Mouse (Mus musculus) liver, embryonic 14.5 days (tissue): ENCODE results near the gene Clrn3. TPM values are rescaled to one million over a fixed set of nuclear protein-coding genes. Genes with fewer than 3 reads are reported as not detected.
A peak's percentile ranks its signal among the peaks of the same experiment; 100 is the strongest.
"Not testable (repeated sequence)": the region's sequence is repeated elsewhere in the genome, so short reads cannot be mapped to it uniquely, and the experiment has no call there.

Experiments
- ATAC-seq: fragments of 200-750 bp; cut with Nextera tagmentation; 2 replicates; pipeline ENCODE4 v1.8.0; 2017; ENCODE audit warnings: moderate number of reproducible peaks, mild to moderate bottlenecking, moderate library complexity; ENCODE audit not compliant: insufficient read depth
- DNase-seq, 3 experiments: peaks; one replicate each; pipeline ENCODE4 v3.0.0-alpha.2; 2012 to 2013; ENCODE audit warnings: low read depth in 3 of 3, low spot score in 3 of 3
- H3K27ac ChIP-seq: fragments of 300-500 bp; sonication (generic); 2 replicates; pipeline ENCODE4 v1.5.1; 2014; ENCODE audit warnings: moderate library complexity, mild to moderate bottlenecking, control low read depth, inconsistent platforms
- H3K27me3 ChIP-seq: fragments of 300-500 bp; sonication (generic); 2 replicates; pipeline ENCODE4 v1.6.1; 2014; ENCODE audit warnings: mild to moderate bottlenecking, low read length, moderate library complexity; ENCODE audit not compliant: control insufficient read depth, insufficient read depth
- H3K36me3 ChIP-seq: fragments of 300-500 bp; sonication (generic); replicated peaks from 2 replicates; pipeline ENCODE4 v1.6.1; 2014; ENCODE audit warnings: low read depth; ENCODE audit not compliant: control insufficient read depth, insufficient read depth
- H3K4me1 ChIP-seq, 2 experiments: fragments of 200-500 bp in 1 of 2; fragments of 300-500 bp in 1 of 2; sonication (generic) in 1 of 2; replicated peaks; 2 replicates each; pipeline ENCODE4 v1.6.1; 2012 to 2014; ENCODE audit warnings: antibody characterized with exemption in 1 of 2, inconsistent platforms in 1 of 2, low read length in 1 of 2; ENCODE audit not compliant: control insufficient read depth in 2 of 2, insufficient read depth in 2 of 2
- H3K4me2 ChIP-seq: fragments of 300-500 bp; sonication (generic); 2 replicates; pipeline ENCODE4 v1.6.1; 2014; ENCODE audit warnings: low read depth, mild to moderate bottlenecking, control low read depth, moderate library complexity
- H3K4me3 ChIP-seq, 2 experiments: fragments of 200-500 bp in 1 of 2; fragments of 300-500 bp in 1 of 2; sonication (generic) in 1 of 2; 2 replicates each; pipeline ENCODE4 v1.5.1; 2012 to 2014; ENCODE audit warnings: low read depth in 2 of 2, low read length in 2 of 2, mild to moderate bottlenecking in 2 of 2, control low read depth in 1 of 2, inconsistent platforms in 1 of 2, moderate library complexity in 1 of 2; ENCODE audit not compliant: insufficient read depth in 1 of 2
- H3K9ac ChIP-seq: fragments of 300-500 bp; sonication (generic); replicated peaks from 2 replicates; pipeline ENCODE4 v1.6.1; 2014; ENCODE audit warnings: mild to moderate bottlenecking, control low read depth, moderate library complexity
- H3K9me3 ChIP-seq: fragments of 300-500 bp; sonication (generic); 2 replicates; pipeline ENCODE4 v1.6.1; 2016; ENCODE audit warnings: low read length, mixed read lengths; ENCODE audit not compliant: control insufficient read depth
- CTCF ChIP-seq: IDR thresholded peaks from 2 replicates; pipeline ENCODE4 v1.5.1; 2016; ENCODE audit warnings: antibody characterized with exemption, low read depth, control low read depth
- EP300 ChIP-seq: IDR thresholded peaks from 2 replicates; pipeline ENCODE4 v1.6.1; 2016; ENCODE audit warnings: antibody characterized with exemption, low read depth
- WGBS: fragments of 180-500 bp; shearing (Covaris S2); extraction: QIAGEN DNeasy Blood & Tissue Kit; methylation state at CpG from one replicate; pipeline ENCODE4 v1.1.7; 2014; ENCODE audit not compliant: insufficient replicate concordance; 5-methylcytosine and 5-hydroxymethylcytosine counted together
- polyA plus RNA-seq, 2 experiments: library from polyadenylated mRNA; depleted of rRNA in 1 of 2; stranded (reverse) in 1 of 2; unstranded in 1 of 2; fragments of >200 nt; fragmentation: Nextera tagmentation in 1 of 2; extraction: Ambion mirVana in 1 of 2; gene quantifications; 2 replicates each; pipeline versions ENCODE4 v1.2.1 to v1.2.3; 2012 to 2014

The Clrn3 gene
- polyA plus RNA-seq (2012; rRNA removed) (0.02 TPM in 1 of 2 replicates, not detected in the other), polyA plus RNA-seq (2014; fragmentation: Nextera tagmentation; extraction: Ambion mirVana) (not detected in 2 replicates)

DNA sequence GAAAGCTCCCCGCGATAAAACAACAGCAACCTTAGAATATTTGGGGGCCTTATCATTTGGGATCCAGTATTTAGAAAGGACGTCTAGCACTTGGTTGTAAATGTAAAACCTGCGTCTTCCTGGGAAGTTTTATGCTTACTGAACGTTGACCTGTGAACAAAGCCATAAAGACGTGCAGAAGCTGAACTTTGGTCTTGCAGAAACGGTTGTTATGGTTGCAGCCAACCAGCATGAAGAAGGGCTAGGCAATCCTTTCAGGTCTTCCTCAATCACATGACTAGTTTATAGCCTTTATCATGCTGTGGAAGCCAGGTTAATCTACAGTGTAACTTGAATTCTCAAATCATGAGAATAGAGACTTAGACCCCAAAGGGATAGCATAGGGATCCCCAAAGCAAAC is at the start of gene Clrn3:
Gene Clrn3, minus strand, starts transcription at position 140 of the 400 bp plus-strand sequence.
- no peak within 1 kb of the TSS for H3K9ac ChIP-seq
- DNase-seq (no peak), ATAC-seq (no peak)
- no peak within 1 kb of the TSS for H3K4me2 ChIP-seq
- H3K36me3 ChIP-seq: no peaks in the 10 kb centered on the region
- no peak within 1 kb of the TSS for H3K4me3 ChIP-seq
- no peak within 1 kb of the TSS for H3K27ac ChIP-seq
- no peaks in the 10 kb centered on the region for H3K4me1 ChIP-seq
- WGBS: 65% methylated on average over 7 of the region's 7 CpGs
- H3K9me3 ChIP-seq: no peaks in the 10 kb centered on the region
- no peaks in the 10 kb centered on the region for H3K27me3 ChIP-seq
- TF ChIP-seq CTCF (no peak), EP300 (no peak)

DNA sequence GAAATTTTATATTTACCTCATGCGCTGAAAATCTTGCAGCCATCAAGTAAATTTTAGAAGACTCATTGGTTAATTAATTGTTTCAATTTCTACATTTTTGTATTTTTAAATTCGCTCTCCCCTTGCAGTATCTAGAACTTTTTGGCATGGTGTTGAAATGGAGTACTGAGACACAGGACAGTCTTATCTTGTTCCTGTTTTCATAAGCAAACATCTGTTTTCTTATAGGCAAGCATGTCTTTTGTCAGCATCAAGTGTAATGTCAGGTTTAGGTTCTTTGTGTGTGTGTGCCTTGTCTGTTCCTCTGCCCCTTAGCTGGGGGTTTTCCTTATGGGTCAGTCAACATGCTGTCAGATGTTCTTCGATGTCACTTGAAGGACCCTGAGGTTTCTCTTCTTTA is 47.9 kb upstream of the Clrn3 start:
- Histone ChIP-seq H3K27ac (no peak overlapping the region), H3K9me3 (no peaks in the 10 kb centered on the region), H3K4me2 (no peak overlapping the region), H3K36me3 (no peaks in the 10 kb centered on the region), H3K27me3 (no peaks in the 10 kb centered on the region), H3K9ac (no peak overlapping the region), H3K4me1 (peaks cover 10 to 32% of the 10 kb centered on the region in 2 experiments), H3K4me3 (no peak overlapping the region)
- TF ChIP-seq CTCF (no peak), EP300 (no peak)
- ATAC-seq: no peak
- 56% methylated on average over 3 of the region's 3 CpGs for WGBS
- no peak for DNase-seq

DNA sequence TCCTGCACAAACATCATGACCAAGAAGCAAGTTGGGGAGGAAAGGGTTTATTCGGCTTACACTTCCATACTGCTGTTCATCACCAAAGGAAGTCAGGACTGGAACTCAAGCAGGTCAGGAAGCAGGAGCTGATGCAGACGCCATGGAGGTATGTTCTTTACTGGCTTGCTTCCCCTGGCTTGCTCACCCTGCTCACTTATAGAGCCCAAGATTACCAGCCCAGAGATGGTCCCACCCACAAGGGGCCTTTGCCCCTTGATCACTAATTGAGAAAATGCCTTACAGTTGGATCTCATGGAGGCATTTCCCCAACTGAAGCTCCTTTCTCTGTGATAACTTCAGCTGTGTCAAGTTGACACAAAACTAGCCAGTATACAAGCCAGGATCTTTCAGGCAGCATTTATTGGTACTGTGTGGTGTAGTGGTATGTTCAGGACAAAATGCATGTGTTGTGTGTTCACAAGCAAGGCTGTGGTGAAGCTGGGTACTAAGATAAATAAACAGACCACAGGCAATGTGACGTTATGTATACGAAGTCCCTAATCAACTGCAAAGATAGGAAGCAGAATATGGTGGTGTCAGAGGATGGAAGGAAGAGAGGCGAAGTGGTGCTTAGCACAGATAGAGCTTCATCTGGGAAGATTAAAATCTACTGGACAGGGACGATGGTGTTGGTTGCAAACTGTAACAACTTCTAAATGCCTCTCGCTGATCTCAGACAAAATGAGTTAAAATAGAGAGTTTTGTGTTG is 47.0 kb upstream of the Clrn3 start:
- H3K9ac ChIP-seq, H3K36me3 ChIP-seq, H3K27ac ChIP-seq, DNase-seq, H3K4me2 ChIP-seq, H3K27me3 ChIP-seq, H3K4me3 ChIP-seq, H3K9me3 ChIP-seq: not testable (repeated sequence)
- peak; percentile 83 for ATAC-seq
- WGBS: 15% methylated on average over 7 of the region's 7 CpGs
- H3K4me1 ChIP-seq: peaks cover 4 to 24% of the 10 kb centered on the region in 2 experiments

DNA sequence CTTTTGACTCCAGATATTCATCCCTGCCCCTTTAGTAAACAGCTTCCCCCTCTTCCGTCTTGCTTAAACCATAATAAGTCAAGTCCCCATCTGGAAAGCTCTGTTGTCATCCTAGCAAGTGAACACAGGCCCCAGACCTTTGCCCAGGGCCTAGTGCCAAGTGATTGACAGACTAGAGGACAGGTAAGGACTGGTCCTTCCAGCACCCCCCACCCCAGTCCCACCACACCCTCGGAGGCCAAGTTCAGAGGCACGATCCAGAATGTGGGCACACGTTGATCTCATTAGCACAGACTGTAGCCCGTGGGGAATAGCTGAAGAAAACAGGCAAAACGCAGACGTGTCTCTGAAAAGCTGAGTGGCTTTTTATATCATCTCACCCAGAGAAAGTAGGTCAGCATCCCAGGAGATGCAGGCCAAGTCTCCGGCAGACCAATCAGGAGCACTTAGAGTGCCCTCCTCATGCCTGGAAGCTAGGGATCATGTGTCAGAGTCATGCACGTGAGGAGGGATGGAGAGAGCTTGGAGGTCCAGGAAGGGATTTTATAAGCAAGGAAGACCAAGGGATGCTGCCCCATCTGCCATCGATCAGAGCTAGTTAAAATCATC is 43.6 kb upstream of the Clrn3 start:
- H3K4me2 ChIP-seq: no peak overlapping the region
- H3K27me3 ChIP-seq: no peaks in the 10 kb centered on the region
- ATAC-seq (no peak), DNase-seq (no peak)
- no peak overlapping the region for H3K4me3 ChIP-seq
- WGBS: 68% methylated on average over 10 of the region's 10 CpGs
- no peaks in the 10 kb centered on the region for H3K9me3 ChIP-seq
- no peak overlapping the region for H3K27ac ChIP-seq
- no peaks in the 10 kb centered on the region for H3K36me3 ChIP-seq
- H3K9ac ChIP-seq: no peak overlapping the region
- TF ChIP-seq CTCF: no peak
- no peak for TF ChIP-seq EP300
- H3K4me1 ChIP-seq: peaks cover 3 to 16% of the 10 kb centered on the region in 2 experiments; a peak in 3 of 4 replicates

DNA sequence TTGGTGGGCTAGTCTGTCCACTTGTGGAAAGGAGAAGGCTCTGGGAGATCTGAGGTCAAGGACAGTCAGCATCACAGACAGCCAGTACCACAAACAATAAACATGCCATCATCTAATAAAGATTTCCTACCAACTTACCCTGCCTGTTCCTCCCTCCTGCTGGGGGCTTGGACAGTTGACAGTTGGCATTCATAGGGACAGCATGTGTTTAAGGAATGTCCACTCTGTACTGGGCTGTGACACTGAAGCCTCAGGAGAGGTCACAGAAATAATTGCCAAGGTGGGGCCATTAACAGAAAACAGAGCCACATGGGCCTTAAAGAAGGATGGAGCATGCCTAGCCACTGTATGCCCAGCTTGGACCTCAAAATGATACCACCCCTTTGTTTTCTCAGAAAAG is 42.9 kb upstream of the Clrn3 start:
- Histone ChIP-seq H3K4me3 (no peak overlapping the region), H3K27ac (no peak overlapping the region), H3K4me1 (peaks cover 3 to 12% of the 10 kb centered on the region in 2 experiments; a peak in 3 of 4 replicates), H3K4me2 (no peak overlapping the region), H3K9ac (no peak overlapping the region), H3K27me3 (no peaks in the 10 kb centered on the region), H3K36me3 (no peaks in the 10 kb centered on the region), H3K9me3 (no peaks in the 10 kb centered on the region)
- ATAC-seq: no peak
- TF ChIP-seq EP300 (no peak), CTCF (no peak)
- no peak for DNase-seq
